Mouse (Mus musculus): ENCODE data around the gene Afg3l1. TPM values are rescaled to one million over a fixed set of nuclear protein-coding genes. Genes with fewer than 3 reads are reported as not detected.
A peak's percentile ranks its signal among the peaks of the same experiment; 100 is the strongest.
"Not testable (repeated sequence)": the region's sequence is repeated elsewhere in the genome, so short reads cannot be mapped to it uniquely, and the experiment has no call there.

Afg3l1 gene
- polyA plus RNA-seq, 1 experiment from 2014 or later, result 47.3 TPM

DNA sequence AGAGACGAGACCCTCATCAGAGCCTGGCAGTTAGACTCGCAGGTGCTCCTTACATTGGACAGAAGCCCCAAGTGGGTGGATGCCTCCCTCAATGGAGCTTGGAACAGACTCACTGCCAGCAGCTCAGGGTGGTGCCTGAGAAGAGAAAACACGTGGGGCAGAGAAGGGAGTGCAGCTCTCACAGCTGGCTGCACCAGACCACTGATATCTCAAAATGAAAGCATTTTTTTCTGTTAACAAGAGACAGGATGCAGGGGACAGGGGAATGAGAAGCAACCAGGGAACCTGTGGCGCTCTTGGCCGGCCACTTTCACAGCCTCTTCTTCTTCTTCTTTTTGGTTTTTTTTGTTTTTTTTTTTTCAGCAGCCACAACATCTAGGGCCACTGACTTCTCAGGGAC is 3.2 kb upstream of the Afg3l1 start:
- H3K27ac ChIP-seq (replicated peaks); ATAC-seq (ENCODE audit: low FRiP score); H3K9me3 ChIP-seq (replicated peaks); H3K36me3 ChIP-seq; H3K27me3 ChIP-seq (replicated peaks); H3K4me2 ChIP-seq; H3K9ac ChIP-seq (replicated peaks); H3K4me3 ChIP-seq (replicated peaks): not testable (repeated sequence)
- WGBS, result 69% methylated on average over 5 of the region's 5 CpGs
- H3K4me1 ChIP-seq, result peaks cover 18% of the 10 kb centered on the region

- Histone ChIP-seq H3K36me3 (peaks cover 19% of the 10 kb centered on the region), H3K27me3 (replicated peaks) (no peaks in the 10 kb centered on the region), H3K4me3 (replicated peaks) (peak overlapping the region; percentile 84), H3K9ac (replicated peaks) (peak overlapping the region; percentile 77), H3K4me1 (peaks cover 18% of the 10 kb centered on the region), H3K27ac (replicated peaks) (peak overlapping the region; percentile 98), H3K4me2 (peak overlapping the region; percentile 82), H3K9me3 (replicated peaks) (no peaks in the 10 kb centered on the region)
- peak; percentile 64 for ATAC-seq (ENCODE audit: low FRiP score)
- WGBS, result 5% methylated on average over 34 of the region's 34 CpGs
These were observed 579 bp upstream of the Afg3l1 start for GRCm38 (mm10) chr8:123476911-123477736.

- Histone ChIP-seq H3K36me3 (peaks cover 29% of the 10 kb centered on the region), H3K27ac (replicated peaks) (peak overlapping the region; percentile 98), H3K4me2 (peak overlapping the region; percentile 82), H3K4me3 (replicated peaks) (peak overlapping the region; percentile 84), H3K9me3 (replicated peaks) (no peaks in the 10 kb centered on the region), H3K27me3 (replicated peaks) (no peaks in the 10 kb centered on the region), H3K4me1 (peaks cover 18% of the 10 kb centered on the region), H3K9ac (replicated peaks) (peak overlapping the region; percentile 77)
- 0 out of 2 replicates have a peak, but pooled peaks have one; percentile 1 for ATAC-seq (ENCODE audit: low FRiP score)
- 35% methylated on average over 16 of the region's 16 CpGs for WGBS
These were observed 934 bp downstream of the Afg3l1 start for GRCm38 (mm10) chr8:123478456-123479218.

DNA sequence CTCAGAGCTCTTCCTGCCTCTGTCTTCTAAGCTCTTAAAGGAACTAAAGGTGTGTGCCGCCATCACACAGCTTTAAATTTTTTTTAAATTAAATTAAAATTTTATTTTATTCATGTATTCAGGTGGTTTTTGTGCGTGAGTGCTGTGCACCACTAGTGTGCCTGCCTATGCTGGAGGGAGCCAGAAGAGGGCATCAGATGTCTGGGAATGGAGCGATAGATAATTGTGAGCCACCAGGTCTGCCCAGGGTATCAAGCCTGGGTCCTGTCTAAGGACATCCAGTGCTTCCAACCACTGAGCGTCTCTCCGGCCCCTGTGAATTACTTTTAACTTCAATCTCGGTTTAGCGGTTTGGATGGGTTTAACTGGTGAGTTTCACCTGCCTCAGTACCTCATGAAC is 4.9 kb downstream of the Afg3l1 start:
- Histone ChIP-seq H3K9me3 (replicated peaks) (no peaks in the 10 kb centered on the region), H3K9ac (replicated peaks) (no peak overlapping the region), H3K27ac (replicated peaks) (no peak overlapping the region), H3K4me3 (replicated peaks) (no peak overlapping the region), H3K36me3 (peaks cover 62% of the 10 kb centered on the region), H3K4me1 (peaks cover 10% of the 10 kb centered on the region), H3K4me2 (no peak overlapping the region), H3K27me3 (replicated peaks) (no peaks in the 10 kb centered on the region)
- WGBS, result 89% methylated on average over 7 of the region's 7 CpGs
- no peak for ATAC-seq (ENCODE audit: low FRiP score)

GRCm38 (mm10) chr8:123491280-123492075 is 13.8 kb downstream of the Afg3l1 start:
- no peaks in the 10 kb centered on the region for H3K4me1 ChIP-seq
- WGBS, result 91% methylated on average over 15 of the region's 15 CpGs
- H3K36me3 ChIP-seq, result peaks cover 95% of the 10 kb centered on the region
- H3K27ac ChIP-seq (replicated peaks), result no peak overlapping the region
- ATAC-seq (ENCODE audit: low FRiP score), result no peak
- H3K4me3 ChIP-seq (replicated peaks), result no peak overlapping the region
- H3K4me2 ChIP-seq, result no peak overlapping the region
- H3K9ac ChIP-seq (replicated peaks), result no peak overlapping the region
- no peaks in the 10 kb centered on the region for H3K9me3 ChIP-seq (replicated peaks)
- no peaks in the 10 kb centered on the region for H3K27me3 ChIP-seq (replicated peaks)

DNA sequence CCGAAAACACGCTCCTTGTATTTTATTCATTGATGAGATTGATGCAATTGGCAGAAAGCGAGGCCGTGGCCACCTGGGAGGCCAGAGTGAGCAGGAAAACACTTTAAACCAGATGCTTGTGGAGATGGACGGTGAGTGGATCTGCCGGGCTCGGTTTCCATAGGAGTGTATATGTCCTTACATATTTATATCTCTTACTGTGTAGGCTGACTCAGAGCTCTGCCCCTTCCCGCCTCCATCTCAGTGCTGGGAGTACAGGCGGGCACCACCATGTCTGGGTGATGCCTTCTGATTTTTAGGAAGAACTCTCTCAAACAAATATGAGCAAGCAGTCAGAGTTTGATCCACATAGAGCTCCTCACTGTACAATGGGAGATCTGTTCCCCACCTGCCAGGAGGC is 15.2 kb downstream of the Afg3l1 start:
- 97% methylated on average over 9 of the region's 9 CpGs for WGBS
- no peak overlapping the region for H3K27ac ChIP-seq (replicated peaks)
- no peaks in the 10 kb centered on the region for H3K4me1 ChIP-seq

DNA sequence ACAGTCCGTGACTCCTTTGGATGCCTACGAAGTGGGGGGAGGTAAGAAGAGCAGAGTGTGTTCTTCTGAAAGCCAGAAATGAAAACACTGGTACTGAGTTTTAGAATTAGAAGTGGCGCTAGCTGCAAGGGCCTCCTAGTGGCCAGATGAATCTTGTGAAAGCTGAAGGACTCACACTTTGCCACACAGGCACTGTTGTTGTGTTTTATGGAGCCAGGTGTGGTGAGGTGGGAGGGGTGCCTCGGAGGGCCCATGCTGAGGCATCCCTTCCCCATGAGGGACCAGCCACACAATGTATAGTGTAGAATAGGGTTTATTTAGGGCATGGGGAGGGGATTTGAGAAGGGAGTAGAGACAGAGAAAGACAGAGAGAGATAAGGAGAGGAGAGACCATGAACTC is 20.0 kb downstream of the Afg3l1 start:
- Histone ChIP-seq H3K4me1 (no peaks in the 10 kb centered on the region), H3K27ac (replicated peaks) (no peak overlapping the region), H3K9me3 (replicated peaks) (no peaks in the 10 kb centered on the region), H3K36me3 (peaks cover 93% of the 10 kb centered on the region), H3K9ac (replicated peaks) (no peak overlapping the region), H3K4me3 (replicated peaks) (no peak overlapping the region), H3K27me3 (replicated peaks) (no peaks in the 10 kb centered on the region), H3K4me2 (no peak overlapping the region)
- ATAC-seq (ENCODE audit: low FRiP score), result no peak
- 85% methylated on average over 4 of the region's 4 CpGs for WGBS

More for the DNA sequence above, 15.2 kb downstream of the Afg3l1 start:
- no peak overlapping the region for H3K4me3 ChIP-seq (replicated peaks)
- no peak overlapping the region for H3K4me2 ChIP-seq
- no peak overlapping the region for H3K9ac ChIP-seq (replicated peaks)
- no peaks in the 10 kb centered on the region for H3K27me3 ChIP-seq (replicated peaks)
- H3K9me3 ChIP-seq (replicated peaks), result no peaks in the 10 kb centered on the region
- peaks cover 94% of the 10 kb centered on the region for H3K36me3 ChIP-seq
- ATAC-seq (ENCODE audit: low FRiP score), result no peak

- Histone ChIP-seq H3K4me3 (replicated peaks) (no peak overlapping the region), H3K9ac (replicated peaks) (no peak overlapping the region), H3K27ac (replicated peaks) (no peak overlapping the region), H3K36me3 (peaks cover 93% of the 10 kb centered on the region), H3K4me1 (no peaks in the 10 kb centered on the region), H3K4me2 (no peak overlapping the region), H3K9me3 (replicated peaks) (no peaks in the 10 kb centered on the region), H3K27me3 (replicated peaks) (no peaks in the 10 kb centered on the region)
- ATAC-seq (ENCODE audit: low FRiP score), result no peak
- 93% methylated on average over 11 of the region's 11 CpGs for WGBS
These were observed 21.3 kb downstream of the Afg3l1 start for GRCm38 (mm10) chr8:123498963-123499362.

DNA sequence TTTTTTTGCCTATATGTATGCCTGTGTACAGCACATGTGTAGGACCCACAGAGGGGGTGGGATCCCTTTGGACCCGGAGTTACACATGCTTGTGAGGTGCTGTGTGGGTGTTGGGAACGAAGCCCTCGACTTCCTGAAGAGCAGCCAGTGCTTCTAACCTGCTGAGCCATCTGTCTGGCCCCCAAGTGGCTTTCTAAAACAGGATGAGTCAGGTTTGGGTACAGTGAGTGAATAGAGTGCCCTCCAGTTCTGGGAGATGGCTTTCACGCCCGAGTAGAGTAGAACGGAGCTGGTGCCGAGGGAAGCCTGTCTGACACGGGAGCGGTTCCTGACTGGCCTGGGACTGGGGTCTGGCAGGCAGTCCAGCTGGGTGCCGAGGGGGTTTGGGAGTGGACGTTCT is 21.9 kb downstream of the Afg3l1 start:
- WGBS, result 95% methylated on average over 11 of the region's 11 CpGs

GRCm38 (mm10) chr8:123502192-123502591 is 24.5 kb downstream of the Afg3l1 start:
- Histone ChIP-seq H3K4me2 (no peak overlapping the region), H3K27me3 (replicated peaks) (no peaks in the 10 kb centered on the region), H3K4me1 (no peaks in the 10 kb centered on the region), H3K9me3 (replicated peaks) (no peaks in the 10 kb centered on the region), H3K27ac (replicated peaks) (no peak overlapping the region), H3K36me3 (peaks cover 92% of the 10 kb centered on the region), H3K4me3 (replicated peaks) (no peak overlapping the region), H3K9ac (replicated peaks) (no peak overlapping the region)
- ATAC-seq (ENCODE audit: low FRiP score), result no peak
- WGBS, result 94% methylated on average over 5 of the region's 5 CpGs

More for the DNA sequence above, 21.9 kb downstream of the Afg3l1 start:
- Histone ChIP-seq H3K9me3 (replicated peaks) (no peaks in the 10 kb centered on the region), H3K36me3 (peaks cover 92% of the 10 kb centered on the region), H3K4me1 (no peaks in the 10 kb centered on the region), H3K27me3 (replicated peaks) (no peaks in the 10 kb centered on the region), H3K9ac (replicated peaks) (no peak overlapping the region), H3K27ac (replicated peaks) (no peak overlapping the region), H3K4me2 (no peak overlapping the region), H3K4me3 (replicated peaks) (no peak overlapping the region)
- ATAC-seq (ENCODE audit: low FRiP score), result no peak

GRCm38 (mm10) chr8:123503801-123504467 is 26.2 kb downstream of the Afg3l1 start:
- no peaks in the 10 kb centered on the region for H3K27me3 ChIP-seq (replicated peaks)
- ATAC-seq (ENCODE audit: low FRiP score), result no peak
- WGBS, result 97% methylated on average over 6 of the region's 6 CpGs
- no peak overlapping the region for H3K4me3 ChIP-seq (replicated peaks)
- no peak overlapping the region for H3K27ac ChIP-seq (replicated peaks)
- H3K4me2 ChIP-seq, result no peak overlapping the region
- H3K36me3 ChIP-seq, result peaks cover 97% of the 10 kb centered on the region
- no peaks in the 10 kb centered on the region for H3K9me3 ChIP-seq (replicated peaks)
- H3K4me1 ChIP-seq, result no peaks in the 10 kb centered on the region
- H3K9ac ChIP-seq (replicated peaks), result no peak overlapping the region

All from neural tube, embryonic 15.5 days (tissue).